Mouse (Mus musculus): Measurements from ENCODE around the gene Mfap2. TPM values are rescaled to one million over a fixed set of nuclear protein-coding genes. Genes with fewer than 3 reads are reported as not detected.
A peak's percentile ranks its signal among the peaks of the same experiment; 100 is the strongest.

Mfap2 gene
- polyA plus RNA-seq (2012; rRNA removed), result 36.9 and 47.1 TPM in 2 replicates

GRCm38 (mm10) chr4:141010118-141010517, at the start of gene Mfap2:
Gene Mfap2 (plus strand): TSS chr4:141010418.
- no peak for DNase-seq (ENCODE audit: low read depth)

GRCm38 (mm10) chr4:140960781-140961466, 49.3 kb upstream of the Mfap2 start, which contains the start of gene Sdhb:
Gene Sdhb (plus strand): TSS chr4:140961203.
- DNase-seq (ENCODE audit: low read depth), result peak; percentile 79

- no peak for DNase-seq (ENCODE audit: low read depth)
Measured at GRCm38 (mm10) chr4:140961467-140962206, 48.6 kb upstream of the Mfap2 start.

GRCm38 (mm10) chr4:140962207-140962909, 47.9 kb upstream of the Mfap2 start:
- DNase-seq (ENCODE audit: low read depth), result no peak

- no peak for DNase-seq (ENCODE audit: low read depth)
Measured at GRCm38 (mm10) chr4:140962950-140963349, 47.3 kb upstream of the Mfap2 start.

- DNase-seq (ENCODE audit: low read depth), result no peak
Measured at GRCm38 (mm10) chr4:140963941-140964597, 46.1 kb upstream of the Mfap2 start.

DNA sequence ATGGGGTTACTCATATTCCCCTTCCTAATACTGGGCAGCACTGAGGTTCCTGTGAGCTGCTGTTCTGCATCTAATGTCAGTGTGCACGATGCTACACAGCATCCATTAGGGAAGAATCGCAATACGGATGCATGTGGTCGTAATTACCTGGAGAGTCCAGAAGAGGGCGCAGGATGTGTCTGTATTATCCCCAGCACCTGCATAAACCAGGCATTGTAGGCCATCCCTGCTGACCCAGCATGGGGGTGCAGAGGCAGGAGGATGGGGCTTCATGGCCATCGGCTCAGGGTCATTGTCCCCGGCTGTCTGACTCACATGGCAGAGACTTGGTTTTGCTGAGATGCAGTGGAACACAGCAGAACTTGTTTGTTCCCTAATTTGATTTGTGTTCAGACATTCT, 45.6 kb upstream of the Mfap2 start:
- no peak for DNase-seq (ENCODE audit: low read depth)

DNA sequence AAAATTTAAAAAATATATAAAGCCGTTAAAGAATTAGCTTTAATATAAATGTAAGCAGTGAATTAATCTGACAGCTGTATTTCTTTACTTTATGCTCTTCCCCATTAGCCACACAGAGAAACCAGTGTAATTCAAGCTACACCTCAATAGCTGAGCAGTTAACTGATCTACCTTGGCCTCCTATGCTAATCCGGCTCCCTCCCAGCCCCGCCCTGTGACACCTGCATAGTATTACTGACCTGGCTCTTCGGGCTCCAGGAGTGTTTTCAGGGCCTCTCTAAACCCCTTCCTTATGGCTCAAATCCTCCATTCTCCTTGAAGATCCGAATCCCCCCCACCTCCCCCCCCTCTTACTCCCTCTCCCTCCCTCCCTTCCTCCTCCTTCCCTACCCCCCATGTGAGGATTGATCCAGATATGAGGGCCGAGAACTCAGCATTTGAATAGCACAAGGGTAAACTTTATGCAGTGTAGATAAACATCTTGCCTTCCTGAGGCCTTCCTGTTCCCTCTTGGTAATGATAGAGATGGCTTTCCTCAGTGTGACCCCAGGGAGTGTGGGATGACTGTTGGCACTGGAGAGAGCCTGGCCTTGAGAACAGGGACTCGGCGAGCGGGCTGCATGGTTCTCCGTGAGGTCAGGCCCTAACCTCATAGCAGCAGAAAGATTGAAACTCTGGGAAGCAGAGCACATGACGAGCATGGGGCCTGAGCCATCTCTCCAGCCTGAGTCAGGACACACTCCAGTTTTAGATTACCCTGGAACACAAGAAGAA, 42.6 kb upstream of the Mfap2 start:
- no peak for DNase-seq (ENCODE audit: low read depth)

GRCm38 (mm10) chr4:140971691-140972090, 38.5 kb upstream of the Mfap2 start:
- DNase-seq (ENCODE audit: low read depth), result no peak

GRCm38 (mm10) chr4:140974408-140974807, 35.8 kb upstream of the Mfap2 start:
- DNase-seq (ENCODE audit: low read depth), result no peak

DNA sequence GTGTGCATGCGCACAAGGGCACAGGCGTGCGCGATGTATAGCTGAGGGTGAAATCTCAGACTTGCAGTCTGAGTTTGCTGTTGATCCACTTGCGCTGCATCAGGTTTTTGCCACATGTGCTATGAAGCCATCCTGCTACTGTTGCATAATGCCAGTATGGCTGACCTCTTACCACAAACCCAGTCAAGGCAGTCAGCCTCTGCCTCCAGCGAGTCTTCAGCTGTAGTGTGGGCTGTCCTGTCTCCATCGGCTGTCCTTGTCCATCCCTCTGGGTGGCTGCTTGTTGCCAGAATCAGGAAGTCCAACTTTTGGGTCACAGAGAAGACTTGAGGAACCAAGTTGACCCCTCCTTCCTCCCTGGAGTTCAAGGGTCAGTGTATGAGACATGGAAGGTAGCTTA, 34.9 kb upstream of the Mfap2 start:
- DNase-seq (ENCODE audit: low read depth), result no peak

DNA sequence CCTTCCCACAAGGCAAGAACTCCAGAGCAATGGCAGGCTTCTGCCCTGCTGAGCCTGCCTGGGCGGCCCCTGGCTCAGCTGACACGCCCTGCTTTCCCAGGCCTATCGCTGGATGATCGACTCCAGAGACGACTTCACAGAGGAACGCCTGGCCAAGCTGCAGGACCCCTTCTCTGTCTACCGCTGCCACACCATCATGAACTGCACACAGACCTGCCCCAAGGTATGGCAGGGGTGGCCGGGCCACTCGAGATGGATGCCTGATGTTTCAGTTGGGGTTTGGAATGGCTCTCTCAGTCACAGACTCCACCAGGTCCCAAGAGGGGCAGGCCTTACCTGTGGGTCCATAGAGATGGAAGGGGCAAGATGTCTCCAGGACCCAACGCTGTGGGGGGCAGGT, 32.9 kb upstream of the Mfap2 start:
- no peak for DNase-seq (ENCODE audit: low read depth)

DNA sequence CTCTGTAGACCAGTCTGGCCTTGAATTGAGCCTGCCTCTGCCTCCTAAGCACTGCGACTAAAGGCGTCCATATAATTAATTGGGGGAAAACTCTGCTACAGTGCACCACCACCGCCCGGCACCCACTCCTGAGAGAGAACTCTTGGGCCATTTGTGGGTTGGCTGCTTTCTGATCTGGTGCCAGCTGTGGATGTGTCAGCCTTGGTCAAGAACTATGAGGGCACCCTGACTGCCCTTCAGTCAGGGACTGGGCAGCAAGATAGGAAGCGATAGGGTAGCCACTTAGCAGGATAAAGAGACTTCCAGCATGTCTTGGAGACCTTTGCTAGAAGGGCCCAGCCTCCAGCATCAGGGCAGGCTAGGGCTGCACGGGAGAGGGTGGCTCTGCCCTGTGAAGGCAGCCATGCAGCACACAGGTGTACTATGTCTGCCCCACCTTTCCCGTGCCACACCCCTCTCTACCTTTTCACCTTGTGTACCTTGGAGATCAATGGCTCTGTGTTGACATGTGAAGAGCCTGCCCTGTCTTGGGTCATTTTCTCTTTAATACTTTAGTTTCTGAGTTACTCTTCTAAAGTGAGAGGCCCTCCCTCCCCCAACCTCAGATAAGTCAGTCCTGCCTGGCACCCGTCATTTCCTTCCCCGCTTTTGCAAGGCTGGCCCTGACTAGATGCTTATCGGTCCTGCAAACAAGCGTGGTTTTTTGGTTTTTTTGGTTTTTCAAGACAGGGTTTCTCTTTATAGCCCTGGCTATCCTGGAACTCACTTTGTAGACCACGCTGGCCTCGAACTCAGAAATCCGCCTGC, 32.1 kb upstream of the Mfap2 start:
- no peak for DNase-seq (ENCODE audit: low read depth)

DNA sequence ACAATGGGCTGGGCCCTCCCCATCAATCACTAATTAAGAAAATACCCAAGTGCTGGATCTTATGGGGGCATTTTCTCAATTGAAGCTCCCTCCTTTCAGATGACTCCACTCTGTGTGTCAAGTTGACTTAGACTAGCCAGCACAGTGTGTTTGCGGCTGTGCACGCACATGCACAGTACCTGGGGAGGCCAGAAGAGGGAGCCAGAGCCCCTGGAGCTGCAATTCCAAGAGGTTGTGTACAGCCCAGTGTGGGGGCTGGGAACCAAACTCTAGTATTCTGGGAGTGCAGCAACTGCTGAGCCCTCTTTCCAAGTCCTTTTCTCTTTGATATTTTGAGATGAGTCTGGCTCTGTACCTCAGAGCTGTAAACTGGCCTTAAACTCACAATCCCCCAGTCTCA, 28.6 kb upstream of the Mfap2 start:
- no peak for DNase-seq (ENCODE audit: low read depth)

DNA sequence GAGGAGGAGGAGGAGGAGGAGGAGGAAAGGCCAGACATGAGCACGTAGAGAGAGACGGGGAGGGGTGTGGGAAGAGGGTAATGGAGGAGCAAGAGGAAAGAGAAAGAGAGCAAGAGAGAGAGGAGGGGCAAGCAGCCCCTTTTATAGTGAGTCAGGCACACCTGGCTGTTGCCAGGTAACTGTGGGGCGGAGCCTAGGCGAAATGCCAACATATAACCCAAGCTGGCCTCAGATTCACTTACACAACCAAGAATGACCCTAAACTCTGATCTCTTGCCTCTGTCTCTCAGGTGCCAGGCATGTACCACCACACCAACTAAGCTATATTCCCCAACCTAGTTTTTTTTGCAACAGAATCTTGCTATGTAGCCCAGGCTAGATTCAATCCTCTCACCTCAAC, 27.4 kb upstream of the Mfap2 start:
- no peak for DNase-seq (ENCODE audit: low read depth)

GRCm38 (mm10) chr4:140983442-140983841, 26.8 kb upstream of the Mfap2 start:
- DNase-seq (ENCODE audit: low read depth), result no peak

DNA sequence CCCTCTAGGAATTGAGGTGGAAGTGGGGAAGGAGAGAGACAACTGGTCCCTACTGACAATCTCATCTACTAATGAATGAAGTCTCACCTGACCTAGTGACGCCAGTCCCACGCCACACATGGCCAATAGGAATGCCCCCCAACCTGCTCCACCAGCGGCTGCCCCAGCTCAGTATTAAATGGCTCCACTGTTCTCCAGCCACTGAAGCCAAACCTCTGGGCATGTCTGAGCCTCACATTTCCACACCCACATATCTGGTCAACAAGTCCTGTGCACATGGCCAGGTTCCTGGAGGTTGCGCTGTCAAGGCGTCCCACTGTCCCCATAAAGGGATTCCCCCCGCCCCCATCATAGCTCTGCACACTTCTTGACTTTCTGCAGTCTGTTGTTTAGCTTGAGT, 25.7 kb upstream of the Mfap2 start:
- DNase-seq (ENCODE audit: low read depth), result no peak

GRCm38 (mm10) chr4:140986024-140986710, 24.1 kb upstream of the Mfap2 start:
- no peak for DNase-seq (ENCODE audit: low read depth)

GRCm38 (mm10) chr4:140986711-140987395, 23.4 kb upstream of the Mfap2 start, which contains the start of gene Atp13a2:
Gene Atp13a2 (plus strand): TSS chr4:140986873.
- no peak for DNase-seq (ENCODE audit: low read depth)
